Mouse (Mus musculus) thymus, adult 18-20 months (tissue): ENCODE data around the gene Stpg4.

Experiments
- DNase-seq, 2 experiments: peaks; one replicate each; pipeline ENCODE4 v3.0.0; 2022; ENCODE audit warnings: mixed read lengths in 2 of 2

The Stpg4 gene

GRCm38 (mm10) chr17:87349069-87349468 is 78.5 kb downstream of the Stpg4 start:
- no peak for DNase-seq

- no peak for DNase-seq
Measured at GRCm38 (mm10) chr17:87348353-87348752, 79.2 kb downstream of the Stpg4 start.

DNA sequence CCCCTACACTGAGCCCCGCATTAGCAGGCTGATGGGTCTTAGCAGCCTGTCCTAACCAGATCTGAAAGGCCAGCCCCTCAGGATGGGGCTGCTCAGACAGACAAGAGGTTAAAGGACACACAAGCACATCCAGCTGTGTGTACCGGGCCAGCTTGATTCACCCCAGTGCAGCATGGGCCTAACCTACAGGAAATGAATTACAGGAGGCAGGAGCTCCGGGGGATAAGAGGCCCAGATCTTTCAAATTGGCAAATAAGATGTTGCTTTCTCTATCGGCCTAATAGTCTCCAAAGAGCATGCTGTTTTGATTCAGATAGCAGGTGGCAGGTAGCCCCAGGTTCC is 82.3 kb downstream of the Stpg4 start:
- DNase-seq, result no peak

- DNase-seq, result peak; percentile 46 to 68
Measured at GRCm38 (mm10) chr17:87344441-87345251, 82.9 kb downstream of the Stpg4 start.

- no peak for DNase-seq
Measured at GRCm38 (mm10) chr17:87343060-87343703, 84.4 kb downstream of the Stpg4 start.
